Mouse (Mus musculus): ENCODE data around the gene Jmjd4. TPM values are rescaled to one million over a fixed set of nuclear protein-coding genes. Genes with fewer than 3 reads are reported as not detected.

Jmjd4 gene
- total and polyA plus RNA-seq, 3 experiments = 9.6 to 15.7 (median 10.2) TPM

DNA sequence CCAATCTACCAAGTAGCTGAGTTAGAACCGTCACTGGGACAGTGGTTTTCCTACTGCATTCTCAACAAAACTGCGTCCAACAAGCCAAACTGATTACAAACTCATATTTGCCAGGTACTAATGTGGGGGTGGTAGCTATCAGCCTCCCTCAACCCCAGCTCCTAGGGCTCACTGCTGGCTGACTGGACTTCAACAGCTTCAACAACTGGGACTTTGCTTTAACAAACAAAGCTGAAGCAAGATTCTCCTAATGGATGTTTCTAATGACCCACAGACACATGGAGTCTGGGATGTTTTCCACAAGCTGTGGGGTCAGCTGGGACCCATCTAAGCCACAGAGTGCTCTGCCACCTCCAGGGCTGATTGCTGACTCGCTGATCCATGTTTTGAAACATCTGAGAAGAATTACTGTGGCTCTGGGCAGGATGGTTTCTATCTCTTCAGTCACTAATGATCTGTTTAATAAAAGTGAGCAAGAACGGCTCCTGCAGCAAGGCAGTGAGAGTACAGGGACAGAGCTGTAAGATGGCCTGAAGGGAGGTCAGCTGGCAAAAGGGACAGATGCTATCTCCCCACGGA, 26.7 kb upstream of the Jmjd4 start:
- Histone ChIP-seq H3K4me2 (ENCODE audit: insufficient read depth, low read depth, poor library complexity, severe bottlenecking) (no peak overlapping the region), H3K27ac (ENCODE audit: insufficient read depth, low read depth) (no peak overlapping the region), H3K9me3 (replicated peaks; ENCODE audit: low read length) (no peaks in the 10 kb centered on the region), H3K4me3 (replicated peaks in 1 of 3; ENCODE audit: low read depth in 2 of 3, low read length in 2 of 3, poor library complexity in 1 of 3) (no peak overlapping the region), H3K9ac (ENCODE audit: insufficient read depth, low read depth) (no peak overlapping the region), H3K4me1 (ENCODE audit: control insufficient read depth in 1 of 2, insufficient read depth in 2 of 2) (peaks cover 16 to 28% of the 10 kb centered on the region in 2 experiments), H3K27me3 (replicated peaks) (no peaks in the 10 kb centered on the region), H3K36me3 (replicated peaks in 1 of 2; ENCODE audit: control insufficient read depth in 1 of 2, insufficient read depth in 1 of 2, low read length in 1 of 2) (peaks cover 68 to 97% of the 10 kb centered on the region in 2 experiments), H3K79me2 (replicated peaks; ENCODE audit: control insufficient read depth, extremely low read depth, insufficient read depth, poor library complexity, severe bottlenecking) (no peaks in the 10 kb centered on the region)
- no peak for DNase-seq (ENCODE audit: extremely low read depth)
- dilution Hi-C loops (cut with MboI; ENCODE audit: extremely low pct_ligation_motif_present, extremely low pct_unique_long_range_greater_than_20kb, low sequenced_read_pairs) (no loop called here), in situ Hi-C loops (cut with MboI; ENCODE audit: low pct_ligation_motif_present, low pct_unique_long_range_greater_than_20kb, low sequenced_read_pairs) (no loop called here)
- TF ChIP-seq EP300 (IDR thresholded peaks at IDR 0.05; ENCODE audit: low read length) (no peak), E2F4 (IDR thresholded peaks at IDR 0.05; ENCODE audit: insufficient replicate concordance, low read depth, low read length) (no peak), KAT2A (IDR thresholded peaks at IDR 0.05; ENCODE audit: insufficient replicate concordance, low read length) (no peak), RCOR1 (conservative IDR thresholded peaks at IDR 0.05; ENCODE audit: low read depth, low read length) (no peak), MAZ (IDR thresholded peaks at IDR 0.05; ENCODE audit: low read depth, low read length) (no peak), MAX (IDR thresholded peaks at IDR 0.05; ENCODE audit: low read length) (no peak)

DNA sequence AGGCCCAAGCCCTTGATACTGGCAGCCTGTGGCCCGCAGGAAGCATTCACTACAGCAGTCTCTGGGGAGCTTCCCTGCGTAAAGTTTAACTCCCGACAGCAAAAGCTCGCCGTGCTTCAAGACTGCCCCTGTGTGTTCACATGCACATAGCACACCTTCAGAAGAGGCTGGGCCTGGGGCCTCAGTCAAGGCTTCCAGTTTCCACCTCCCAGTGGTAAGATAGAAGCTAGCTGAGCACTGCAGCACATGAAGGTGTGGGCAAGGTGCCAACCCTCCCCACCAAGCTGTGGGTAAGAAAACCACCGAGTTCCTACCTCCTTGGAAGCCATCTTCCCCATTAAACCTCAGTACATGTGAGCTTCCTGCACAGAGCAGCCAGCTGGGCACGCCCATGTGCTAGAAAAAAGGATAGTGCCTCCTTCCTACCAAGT, 24.2 kb upstream of the Jmjd4 start:
- dilution Hi-C loops (cut with MboI; ENCODE audit: extremely low pct_ligation_motif_present, extremely low pct_unique_long_range_greater_than_20kb, low sequenced_read_pairs) = no loop called here
- H3K27me3 ChIP-seq (replicated peaks) = no peaks in the 10 kb centered on the region
- peak; percentile 37 for DNase-seq (ENCODE audit: extremely low read depth)
- H3K9ac ChIP-seq (ENCODE audit: insufficient read depth, low read depth) = no peak overlapping the region
- no peaks in the 10 kb centered on the region for H3K79me2 ChIP-seq (replicated peaks; ENCODE audit: control insufficient read depth, extremely low read depth, insufficient read depth, poor library complexity, severe bottlenecking)
- H3K4me3 ChIP-seq (replicated peaks in 1 of 3; ENCODE audit: low read depth in 2 of 3, low read length in 2 of 3, poor library complexity in 1 of 3) = no peak overlapping the region
- H3K9me3 ChIP-seq (replicated peaks; ENCODE audit: low read length) = no peaks in the 10 kb centered on the region
- TF ChIP-seq USF2 (conservative IDR thresholded peaks at IDR 0.05; ENCODE audit: low read depth, low read length) (no peak), RAD21 (IDR thresholded peaks at IDR 0.05; ENCODE audit: low read depth, low read length) (peak; percentile 76), SMC3 (IDR thresholded peaks at IDR 0.05; ENCODE audit: low read depth, low read length) (peak; percentile 80), CTCF (conservative IDR thresholded peaks at IDR 0.05 in 1 of 2, IDR thresholded peaks at IDR 0.05 in 1 of 2; ENCODE audit: low read depth in 2 of 2, low read length in 2 of 2) (peak in 1 of 2 experiments; percentile 77; a peak in 2 of 4 replicates), GABPA (IDR thresholded peaks at IDR 0.05; ENCODE audit: insufficient replicate concordance, low read depth, low read length) (no peak), RCOR1 (conservative IDR thresholded peaks at IDR 0.05; ENCODE audit: low read depth, low read length) (no peak), HCFC1 (IDR thresholded peaks at IDR 0.05; ENCODE audit: low read depth, low read length) (no peak)
- in situ Hi-C loops (cut with MboI; ENCODE audit: low pct_ligation_motif_present, low pct_unique_long_range_greater_than_20kb, low sequenced_read_pairs) = no loop called here
- peaks cover 16 to 28% of the 10 kb centered on the region in 2 experiments for H3K4me1 ChIP-seq (ENCODE audit: control insufficient read depth in 1 of 2, insufficient read depth in 2 of 2)
- no peak overlapping the region for H3K4me2 ChIP-seq (ENCODE audit: insufficient read depth, low read depth, poor library complexity, severe bottlenecking)
- H3K27ac ChIP-seq (ENCODE audit: insufficient read depth, low read depth) = no peak overlapping the region
- peaks cover 57 to 91% of the 10 kb centered on the region in 2 experiments for H3K36me3 ChIP-seq (replicated peaks in 1 of 2; ENCODE audit: control insufficient read depth in 1 of 2, insufficient read depth in 1 of 2, low read length in 1 of 2)

All from CH12.LX (cell line).